Comparison of ENCODE assay signal across 9 mouse cellular contexts in genomic region chr12:87000151-87000839, GRCm38 (mm10). TPM values are rescaled to one million over a fixed set of nuclear protein-coding genes. Genes with fewer than 3 reads are reported as not detected.
DNase-seq lines count a peak whose midpoint lies in the region; ATAC-seq and TF ChIP-seq lines count a peak whose summit lies in the region.
"Had no signal": no experiment of that assay in that cellular context is flagged by ENCODE, and none has a peak within 500 bp of the region (broad histone marks: within the 10 kb centered on the region; RNA-seq: fewer than 3 reads in every experiment).

No protein-coding gene starts in this region.

- no peak overlapping the region for H3K4me2 ChIP-seq in forebrain, embryonic 15.5 days (replicated peaks)
- H3K4me2 ChIP-seq in kidney, embryonic 16.5 days (replicated peaks; ENCODE audit: low read depth, low read length): no peak overlapping the region

- H3K27me3 ChIP-seq in liver, adult 2 months (ENCODE audit: control insufficient read depth, insufficient read depth, low read length): no peaks in the 10 kb centered on the region
- H3K27me3 ChIP-seq in forebrain, embryonic 15.5 days: no peaks in the 10 kb centered on the region
- H3K27me3 ChIP-seq in kidney, embryonic 16.5 days (ENCODE audit: insufficient read depth, low read length): no peaks in the 10 kb centered on the region

- 50% methylated on average over 5 of the region's 5 CpGs for WGBS in liver, adult 2 months
- WGBS in forebrain, embryonic 15.5 days: 47% methylated on average over 5 of the region's 5 CpGs
- 59% methylated on average over 5 of the region's 5 CpGs for WGBS in kidney, embryonic 16.5 days

- TF ChIP-seq CTCF in liver, adult 2 months (IDR thresholded peaks at IDR 0.05; ENCODE audit: low read depth, low read length): no peak

- H3K9me3 ChIP-seq in forebrain, embryonic 15.5 days: no peaks in the 10 kb centered on the region
- no peaks in the 10 kb centered on the region for H3K9me3 ChIP-seq in kidney, embryonic 16.5 days (ENCODE audit: low read length)

- TF ChIP-seq POLR2A in liver, adult 2 months (IDR thresholded peaks at IDR 0.05; ENCODE audit: extremely low read depth, insufficient read depth, low read length): no peak

- peak; percentile 55; the same call in 1 of the 2 replicates for ATAC-seq in forebrain, embryonic 15.5 days (replicated peaks)
- ATAC-seq in kidney, embryonic 16.5 days (ENCODE audit: low FRiP score, low TSS enrichment): no peak
- ATAC-seq: intestine, embryonic 16.5 days had no signal

- no peak overlapping the region for H3K9ac ChIP-seq in liver, adult 2 months (ENCODE audit: low read depth, low read length)
- H3K9ac ChIP-seq in forebrain, embryonic 15.5 days (replicated peaks): no peak overlapping the region
- H3K9ac ChIP-seq in kidney, embryonic 16.5 days (replicated peaks; ENCODE audit: low read length): no peak overlapping the region

- no peak overlapping the region for H3K4me3 ChIP-seq in liver, adult 2 months (ENCODE audit: insufficient read depth, low read depth, low read length)
- no peak overlapping the region for H3K4me3 ChIP-seq in forebrain, embryonic 15.5 days
- H3K4me3 ChIP-seq in kidney, embryonic 16.5 days (ENCODE audit: low read length): no peak overlapping the region

- no peaks in the 10 kb centered on the region for H3K36me3 ChIP-seq in liver, adult 2 months (ENCODE audit: control insufficient read depth, insufficient read depth, low read length)
- H3K36me3 ChIP-seq in forebrain, embryonic 15.5 days: no peaks in the 10 kb centered on the region
- no peaks in the 10 kb centered on the region for H3K36me3 ChIP-seq in kidney, embryonic 16.5 days (ENCODE audit: insufficient read depth, low read length)

- H3K4me1 ChIP-seq in liver, adult 2 months (ENCODE audit: control insufficient read depth, insufficient read depth, low read length): no peaks in the 10 kb centered on the region
- peaks cover 7% of the 10 kb centered on the region for H3K4me1 ChIP-seq in forebrain, embryonic 15.5 days
- no peaks in the 10 kb centered on the region for H3K4me1 ChIP-seq in kidney, embryonic 16.5 days (ENCODE audit: insufficient read depth, low read length)

- no peaks in the 10 kb centered on the region for H3K79me2 ChIP-seq in liver, adult 2 months (ENCODE audit: control insufficient read depth, insufficient read depth, low read length)

- no peak overlapping the region for H3K27ac ChIP-seq in liver, adult 2 months (replicated peaks; ENCODE audit: insufficient read depth, low read depth, low read length)
- no peak overlapping the region for H3K27ac ChIP-seq in forebrain, embryonic 15.5 days (replicated peaks)
- no peak overlapping the region for H3K27ac ChIP-seq in kidney, embryonic 16.5 days (ENCODE audit: low read length)

- peak; percentile 36 for DNase-seq in cerebellum, adult 8-10 months
- no peak for DNase-seq in cerebellum, postnatal 4 days (ENCODE audit: low spot score in 2 of 2)
- DNase-seq in liver, adult 2 months (ENCODE audit: extremely low read depth, low read depth, low spot score): peak; percentile 25
- no peak for DNase-seq in liver
- DNase-seq in naive thymus-derived CD4-positive, alpha-beta T cell, adult 2 months (ENCODE audit: low read depth): peak; percentile 43
- DNase-seq in kidney, adult 18-20 months: no peak

RNA-seq across cellular contexts. Expression of gene Zdhhc22, which starts 10.1 kb away (rescaled TPM):
- total RNA-seq in liver, adult 2 months (2014; rRNA removed): not detected in 2 replicates
- polyA plus RNA-seq in liver, adult 2 months (2012; rRNA removed): not detected in 2 replicates
- polyA plus RNA-seq in forebrain, embryonic 15.5 days (2015; fragmentation: Nextera tagmentation; extraction: Ambion mirVana): 6.6 and 7.1 TPM in 2 replicates
- 0.14 TPM in 1 of 2 replicates, not detected in the other for polyA plus RNA-seq in kidney, embryonic 16.5 days (2015; fragmentation: Nextera tagmentation; extraction: Ambion mirVana)

RNA-seq across cellular contexts. Expression of gene Tmem63c, which starts 20.8 kb away (rescaled TPM):
- not detected in 2 replicates for total RNA-seq in liver, adult 2 months (2014; rRNA removed)
- not detected in 2 replicates for polyA plus RNA-seq in liver, adult 2 months (2012; rRNA removed)
- 5.7 and 7.0 TPM in 2 replicates for polyA plus RNA-seq in forebrain, embryonic 15.5 days (2015; fragmentation: Nextera tagmentation; extraction: Ambion mirVana)
- polyA plus RNA-seq in kidney, embryonic 16.5 days (2015; fragmentation: Nextera tagmentation; extraction: Ambion mirVana): 0.04 and 0.30 TPM in 2 replicates

RNA-seq across cellular contexts. Expression of gene Cipc, which starts 53.5 kb away (rescaled TPM):
- total RNA-seq in liver, adult 2 months (2014; rRNA removed): 15.7 and 26.4 TPM in 2 replicates
- 28.4 and 36.0 TPM in 2 replicates for polyA plus RNA-seq in liver, adult 2 months (2012; rRNA removed)
- 53.6 and 55.3 TPM in 2 replicates for polyA plus RNA-seq in forebrain, embryonic 15.5 days (2015; fragmentation: Nextera tagmentation; extraction: Ambion mirVana)
- polyA plus RNA-seq in kidney, embryonic 16.5 days (2015; fragmentation: Nextera tagmentation; extraction: Ambion mirVana): 24.0 and 24.9 TPM in 2 replicates

Comparison
In these comparisons a context has a peak if more than half of its experiments do, and no peak if none do; other contexts are left out.
1. DNase-seq: peak in cerebellum, adult 8-10 months (single experiment), liver, adult 2 months (single experiment) and naive thymus-derived CD4-positive, alpha-beta T cell, adult 2 months (single experiment); none in cerebellum, postnatal 4 days (0 of 2), liver (single experiment) and kidney, adult 18-20 months (single experiment).